Mouse (Mus musculus) adrenal gland (tissue): ENCODE data around the gene Gbgt1.
"Not testable (repeated sequence)": the region's sequence is repeated elsewhere in the genome, so short reads cannot be mapped to it uniquely, and the experiment has no call there.

Source experiments
- intact Hi-C: fragments of 180-260 bp; cut with DNase I; formaldehyde crosslinking; loops from one replicate; pipeline ENCODE4 v1.15.1; 2025
- long read RNA-seq, 2 experiments: library from polyadenylated mRNA; unstranded; transcript quantifications; one replicate each; pipeline ENCODE4 v2.0.0; 2020; ENCODE audit warnings: borderline replicate concordance in 1 of 2; ENCODE audit not compliant: insufficient replicate concordance in 1 of 2

Gbgt1 gene
- long read RNA-seq, experiment 1: 0 reads
- long read RNA-seq, experiment 2, partial matches to known transcripts: 0 of 1 reads
- long read RNA-seq, experiment 2, other reads (novel, unspliced or antisense): 0 of 1 reads

DNA sequence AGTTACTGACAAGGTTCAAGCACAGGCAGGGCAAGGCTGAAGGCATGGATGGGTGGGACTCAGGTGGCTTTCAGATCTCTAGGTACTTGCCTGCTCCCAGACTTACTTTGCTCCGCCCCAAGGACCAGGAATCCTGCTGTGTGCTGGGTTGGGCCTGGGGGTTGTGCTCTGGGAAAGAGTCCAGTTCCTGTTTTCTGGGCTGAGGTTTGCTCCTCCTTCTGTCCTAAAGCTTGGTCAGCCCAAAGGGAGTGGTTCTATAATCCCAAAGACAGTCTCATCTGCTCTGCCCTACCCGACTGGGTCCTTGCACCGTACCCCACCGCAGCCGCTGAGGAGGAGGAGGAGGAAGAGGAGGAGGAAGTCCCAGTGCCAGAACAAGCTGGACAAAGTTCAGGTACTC is at the start of gene Gbgt1:
Gene Gbgt1, plus strand, starts transcription at position 221 of the 400 bp plus-strand sequence.
- intact Hi-C loops: no loop called here

DNA sequence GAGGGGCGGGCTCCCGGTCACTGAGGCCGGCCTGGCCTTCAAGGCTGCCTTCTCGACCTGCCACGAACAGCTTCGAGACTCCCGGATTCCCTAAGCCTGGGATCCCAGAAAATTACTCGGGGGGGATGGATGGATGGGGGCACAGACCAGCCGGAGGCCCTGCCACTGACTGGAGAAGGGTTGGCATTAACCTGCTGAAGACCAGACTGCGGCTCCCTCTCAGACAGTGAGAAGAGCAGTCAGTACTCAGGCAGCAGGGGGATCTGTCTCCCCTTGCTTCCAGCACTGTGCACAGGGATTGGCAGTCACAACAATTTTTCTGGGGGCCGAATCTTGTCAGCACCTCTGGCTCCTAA is 49.4 kb upstream of the Gbgt1 start:
- intact Hi-C loops: no loop called here

DNA sequence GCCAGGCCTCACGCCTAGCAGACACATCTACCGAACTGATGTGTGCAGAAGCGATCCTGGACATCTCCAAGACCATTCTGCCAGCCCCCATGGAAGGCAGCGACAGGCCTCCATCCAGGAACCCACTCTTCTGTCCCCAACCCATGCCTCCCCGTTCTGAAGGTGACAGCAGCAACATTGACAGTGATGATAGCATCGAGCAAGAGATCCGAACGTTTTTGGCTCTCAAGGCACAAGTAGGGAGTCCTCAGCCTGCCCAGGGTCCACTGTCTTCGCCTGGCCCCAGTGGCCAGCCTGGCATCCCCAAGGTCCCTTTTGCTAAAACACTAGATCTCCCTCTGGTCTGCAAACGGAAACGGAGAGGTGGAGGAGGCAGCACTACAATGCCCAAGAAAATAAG is 45.0 kb upstream of the Gbgt1 start:
- intact Hi-C loops: no loop called here

DNA sequence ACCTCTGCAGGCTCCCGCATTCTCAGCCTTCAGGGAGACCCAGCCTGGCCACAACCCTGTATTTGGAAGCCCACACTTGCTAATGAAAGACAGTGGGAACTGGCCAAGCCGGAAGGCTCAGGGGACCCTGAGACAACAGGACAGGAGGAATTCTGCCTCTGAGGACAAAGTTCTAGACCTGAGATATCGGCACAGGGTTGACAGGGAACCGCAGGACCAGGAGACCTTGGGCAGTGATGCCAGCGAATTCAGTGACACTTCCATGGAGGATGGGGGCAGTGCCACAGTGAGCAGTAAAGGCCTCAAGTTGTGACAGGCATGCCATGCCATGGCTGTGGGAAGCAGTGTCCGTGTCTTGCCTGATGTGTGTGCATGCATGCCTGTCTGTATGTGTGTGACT is 43.2 kb upstream of the Gbgt1 start:
- intact Hi-C loops: no loop called here

DNA sequence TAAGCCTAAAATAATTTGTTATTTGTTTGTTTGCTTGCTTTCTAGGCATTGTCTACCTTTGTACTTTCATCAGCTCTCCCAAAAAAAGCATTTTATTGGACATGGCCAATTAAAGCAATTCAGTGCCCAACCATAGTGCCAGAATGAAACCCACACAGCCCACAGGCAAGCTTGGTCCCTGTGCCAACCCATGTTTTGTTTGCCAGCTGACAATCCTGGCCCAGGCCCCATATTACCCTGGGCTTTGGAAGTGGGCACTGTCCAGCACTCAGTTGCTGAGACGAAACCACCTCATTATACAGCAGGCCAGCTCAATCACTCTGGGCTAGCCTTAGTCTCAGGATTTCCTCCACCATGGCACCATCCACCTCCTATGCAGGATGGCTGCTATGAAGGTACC is 40.1 kb upstream of the Gbgt1 start:
- intact Hi-C loops: no loop called here

DNA sequence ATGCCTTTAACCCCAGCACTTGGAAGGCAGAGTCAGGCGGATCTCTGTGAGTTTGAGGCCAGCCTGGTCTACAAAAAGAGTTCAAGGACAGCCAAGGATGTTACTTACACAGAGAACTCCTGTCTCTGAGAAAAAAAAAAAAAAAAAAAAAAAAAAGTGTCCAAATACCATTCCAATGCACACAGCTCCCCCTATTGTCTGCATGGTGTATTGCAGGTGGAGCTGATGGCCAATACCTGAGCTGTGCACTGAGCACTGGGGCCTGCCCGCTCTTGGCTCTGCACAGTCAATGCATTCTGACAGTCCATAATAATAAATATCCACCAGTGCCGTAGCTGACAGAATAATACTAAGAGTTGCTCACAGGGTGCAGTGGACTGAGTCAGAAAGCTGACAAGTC is 32.8 kb upstream of the Gbgt1 start:
- intact Hi-C loops: no loop called here

DNA sequence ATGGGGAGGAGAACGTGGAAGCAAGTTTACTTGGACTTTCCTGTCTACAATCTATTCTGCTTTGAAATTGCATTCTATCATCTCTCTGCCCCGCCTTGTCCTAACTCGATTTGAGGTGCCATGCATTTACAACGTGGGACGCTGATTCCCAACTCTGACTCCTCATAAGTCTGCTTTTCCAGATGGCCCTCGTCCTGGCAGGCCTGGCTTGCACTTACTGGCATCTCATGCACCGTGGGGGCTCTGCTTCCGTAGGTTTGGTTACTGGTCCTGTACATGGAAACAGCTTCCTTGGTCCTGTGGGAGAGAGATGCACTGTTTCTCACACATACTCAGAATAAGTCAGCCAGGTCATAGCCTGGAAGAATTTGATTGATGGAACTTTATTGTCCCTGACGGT is 31.8 kb upstream of the Gbgt1 start:
- intact Hi-C loops: no loop called here

DNA sequence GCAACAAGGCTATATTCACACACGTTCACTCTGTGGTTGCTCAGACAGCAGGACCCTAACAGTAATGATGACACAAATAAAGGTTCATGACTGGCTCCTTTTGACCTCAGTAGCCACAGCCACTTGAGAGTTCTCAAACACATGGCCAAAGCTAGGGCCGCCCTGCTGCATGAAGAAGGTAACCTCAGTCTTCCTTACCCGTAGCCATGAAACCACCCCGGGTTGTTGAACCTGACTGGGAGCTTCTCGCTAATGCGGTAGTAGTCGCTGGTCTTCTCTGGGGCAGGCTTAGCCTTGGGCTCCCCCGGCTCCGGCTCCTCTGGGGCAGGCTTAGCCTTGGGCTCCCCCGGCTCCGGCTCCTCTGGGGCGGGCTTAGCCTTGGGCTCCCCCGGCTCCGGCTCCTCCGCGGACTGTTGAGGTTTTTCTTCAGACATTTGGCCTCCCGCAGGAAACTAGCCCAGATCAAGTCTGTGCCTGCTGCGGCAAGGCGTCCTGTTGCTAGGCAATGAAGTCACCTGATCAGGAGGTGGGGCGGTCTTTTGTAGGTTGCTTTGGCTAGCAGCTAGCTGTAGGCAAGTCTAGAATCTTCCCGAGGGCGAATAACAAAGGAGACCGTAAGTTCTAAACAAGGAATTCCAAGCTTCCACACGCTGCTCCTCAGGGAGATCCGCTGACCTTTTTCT is 30.7 kb upstream of the Gbgt1 start, which contains the start of gene 1700007K13Rik:
Gene 1700007K13Rik, minus strand, starts transcription at position 497 of the 683 bp plus-strand sequence.
- intact Hi-C loops: no loop called here

DNA sequence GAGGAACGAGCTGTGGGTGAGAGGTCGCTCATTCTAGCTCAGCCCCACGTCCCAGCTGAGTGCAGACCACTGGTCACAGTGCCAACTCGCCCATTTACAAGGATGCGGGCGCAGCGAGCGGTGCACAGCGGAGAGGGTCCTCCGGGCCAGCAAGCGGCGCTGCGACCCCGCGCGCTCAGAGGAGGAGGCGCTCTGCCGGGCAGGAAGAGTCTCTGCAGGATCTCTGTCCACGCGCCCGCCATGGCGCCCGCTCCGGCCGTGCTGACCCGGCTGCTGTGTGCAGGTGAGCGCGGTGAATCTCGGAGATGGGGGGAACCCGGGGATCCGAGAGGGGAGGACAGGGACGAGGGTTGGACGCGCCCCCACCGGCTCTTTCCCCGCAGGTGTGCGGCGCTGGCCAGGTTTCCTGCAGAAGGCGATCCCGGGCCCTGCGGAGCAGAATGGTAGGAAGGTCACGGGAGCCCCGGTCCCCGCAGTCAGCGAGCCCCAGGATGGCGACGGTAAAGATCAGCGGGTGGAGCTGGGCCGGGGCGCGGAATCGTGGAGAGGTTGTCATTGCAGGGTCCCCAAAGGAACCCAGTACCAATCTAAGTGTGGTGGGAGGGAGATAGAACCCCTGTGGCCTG is 28.7 kb upstream of the Gbgt1 start, which contains the start of gene Mrps2:
Gene Mrps2, plus strand, starts transcription at position 207 of the 626 bp plus-strand sequence.
- intact Hi-C loops: no loop called here

DNA sequence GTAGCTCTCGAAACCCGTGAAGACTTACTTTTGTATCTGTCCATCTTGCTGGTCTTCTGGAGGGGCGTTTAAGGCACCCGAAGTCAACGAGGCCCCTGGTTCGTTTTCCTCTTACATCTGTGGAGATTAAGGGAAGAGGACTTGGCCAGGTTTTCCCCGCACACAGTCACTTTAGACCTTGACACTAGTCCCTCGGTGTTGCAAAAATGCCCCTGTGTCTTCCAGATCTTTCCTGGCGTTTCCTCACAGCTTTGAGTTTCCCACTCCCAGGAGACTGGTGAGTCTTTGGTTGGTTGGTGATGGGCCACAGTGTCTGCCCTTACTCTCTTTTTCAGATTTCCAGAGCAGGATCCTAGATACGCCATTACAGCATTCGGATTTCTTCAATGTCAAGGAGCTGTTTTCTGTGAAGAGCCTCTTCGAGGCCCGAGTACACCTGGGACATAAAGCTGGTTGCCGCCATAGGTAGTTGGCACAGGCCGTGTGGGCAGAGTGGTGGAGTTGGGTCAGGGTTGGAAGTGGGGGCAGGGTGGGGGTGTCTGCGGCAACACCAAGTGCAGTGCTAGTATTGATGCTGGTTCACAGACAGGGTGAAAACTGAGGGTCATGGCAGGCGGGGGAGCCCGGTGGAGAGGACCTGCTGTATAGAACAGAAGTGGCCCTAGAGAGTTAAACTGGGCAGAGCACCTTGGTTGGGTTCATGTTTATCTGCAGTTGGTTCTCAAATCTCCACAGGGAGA is 28.0 kb upstream of the Gbgt1 start:
- intact Hi-C loops: no loop called here

DNA sequence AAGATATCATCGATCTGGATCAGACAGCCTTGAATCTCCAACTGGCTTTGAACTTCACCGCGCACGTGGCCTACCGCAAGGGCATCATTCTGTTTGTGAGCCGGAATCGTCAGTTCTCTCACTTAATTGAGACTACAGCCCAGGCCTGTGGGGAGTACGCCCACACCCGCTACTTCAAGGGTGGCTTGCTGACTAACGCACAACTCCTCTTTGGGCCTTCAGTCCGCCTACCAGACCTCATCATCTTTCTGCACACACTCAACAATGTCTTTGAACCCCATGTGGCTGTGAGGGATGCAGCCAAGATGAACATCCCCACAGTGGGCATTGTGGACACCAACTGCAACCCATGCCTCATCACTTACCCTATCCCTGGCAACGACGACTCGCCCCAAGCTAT is 27.2 kb upstream of the Gbgt1 start:
- intact Hi-C loops: no loop called here

DNA sequence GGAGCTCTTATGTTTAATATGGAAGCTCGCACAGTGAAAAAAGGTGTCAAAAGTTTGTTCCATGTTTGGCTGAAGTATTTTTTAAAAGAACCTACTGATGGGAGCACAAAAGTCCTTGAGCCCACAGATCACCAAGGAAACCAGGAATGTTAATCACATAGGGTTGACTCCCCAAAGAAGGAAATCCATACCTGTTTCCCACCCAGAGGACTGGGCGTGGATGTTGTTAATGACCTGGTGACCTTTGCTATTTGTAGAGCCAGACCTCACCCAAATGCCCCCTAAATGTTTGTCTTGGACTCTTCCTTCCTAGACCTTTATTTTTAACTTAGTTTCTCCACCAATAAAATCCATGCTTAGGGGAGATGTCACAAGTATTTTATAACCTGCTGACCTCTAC is 26.1 kb upstream of the Gbgt1 start:
- intact Hi-C loops: no loop called here

DNA sequence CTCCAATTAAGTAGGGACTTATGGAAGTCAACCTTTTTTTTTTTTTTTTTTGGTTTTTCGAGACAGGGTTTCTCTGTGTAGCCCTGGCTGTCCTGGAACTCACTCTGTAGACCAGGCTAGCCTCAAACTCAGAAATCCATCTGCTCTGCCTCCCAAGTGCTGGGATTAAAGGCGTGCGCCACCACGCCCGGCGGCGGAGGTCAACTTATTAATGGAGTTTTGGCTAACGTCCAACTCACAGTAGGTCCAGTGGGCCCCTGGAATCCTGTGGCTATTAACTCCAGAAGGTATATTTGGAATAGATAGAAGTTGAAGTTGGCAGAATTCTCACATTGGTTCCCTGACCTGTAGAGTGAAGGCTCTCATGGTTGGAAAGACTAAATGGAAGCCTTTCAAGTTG is 24.7 kb upstream of the Gbgt1 start:
- intact Hi-C loops: not testable (repeated sequence)

DNA sequence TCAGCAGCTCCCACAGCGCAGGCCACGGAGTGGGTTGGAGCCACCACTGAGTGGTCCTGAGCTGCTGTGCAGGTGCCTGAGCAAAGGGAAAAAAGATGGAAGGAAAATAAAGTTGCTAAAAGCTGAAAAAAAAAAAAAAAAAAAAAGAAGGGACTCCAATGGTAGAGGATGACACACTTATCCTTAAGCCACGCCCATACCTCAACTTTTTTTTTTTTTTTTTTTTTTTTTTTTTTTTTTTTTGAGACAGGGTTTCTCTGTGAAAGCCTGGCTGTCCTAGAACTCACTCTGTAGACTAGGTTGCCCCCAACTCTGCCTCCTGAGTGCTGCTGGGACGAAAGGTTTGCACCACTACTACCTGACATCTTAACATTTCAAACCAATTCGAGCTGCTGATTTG is 18.7 kb upstream of the Gbgt1 start:
- intact Hi-C loops: not testable (repeated sequence)

DNA sequence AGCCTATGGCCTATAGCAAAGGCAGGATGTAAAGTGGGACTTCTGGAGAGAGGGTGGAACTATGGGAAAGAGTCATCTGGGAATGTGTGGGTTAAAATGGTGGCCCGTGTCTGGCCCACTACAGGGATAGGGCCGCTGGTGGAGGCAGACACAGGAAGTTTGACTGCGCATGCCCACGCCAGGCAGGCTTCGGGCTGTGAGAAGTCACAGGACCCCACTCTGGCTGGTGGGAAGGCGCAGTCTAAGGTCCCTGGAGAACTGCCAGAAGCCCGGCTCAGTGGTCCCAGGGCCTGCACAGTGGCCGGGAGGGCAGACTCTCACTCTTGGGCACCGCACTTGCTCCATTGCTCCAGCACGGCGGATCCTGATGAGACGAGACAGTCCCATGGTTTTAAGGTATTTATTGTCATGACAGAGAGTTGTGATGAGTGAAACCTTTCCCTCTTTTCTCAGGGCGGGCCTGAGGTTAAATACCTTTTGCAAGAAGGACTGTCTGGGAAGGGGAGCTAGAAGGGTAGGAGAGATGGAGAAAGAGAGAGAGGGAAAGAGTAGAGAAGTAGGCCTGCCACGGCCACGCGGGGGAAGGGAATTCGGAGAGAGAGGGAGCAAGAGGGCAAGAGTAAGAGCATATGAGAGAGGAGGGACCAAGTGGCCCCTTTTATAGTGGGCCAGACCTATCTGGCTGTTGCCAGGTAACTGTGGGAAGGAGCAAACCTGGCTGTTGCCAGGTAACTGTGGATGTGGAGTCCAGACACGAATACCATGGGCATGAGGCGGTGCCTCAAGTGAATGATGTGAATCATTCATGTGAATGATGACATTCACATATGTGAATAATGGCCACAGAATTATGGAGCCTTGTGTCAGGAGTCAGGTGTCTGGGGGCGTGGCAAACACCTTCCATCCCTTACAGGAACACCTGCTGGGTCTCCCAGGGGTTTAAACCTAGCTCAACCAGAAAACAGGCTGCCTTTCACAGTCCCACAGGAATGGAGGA is 17.2 kb upstream of the Gbgt1 start:
- intact Hi-C loops: no loop called here

DNA sequence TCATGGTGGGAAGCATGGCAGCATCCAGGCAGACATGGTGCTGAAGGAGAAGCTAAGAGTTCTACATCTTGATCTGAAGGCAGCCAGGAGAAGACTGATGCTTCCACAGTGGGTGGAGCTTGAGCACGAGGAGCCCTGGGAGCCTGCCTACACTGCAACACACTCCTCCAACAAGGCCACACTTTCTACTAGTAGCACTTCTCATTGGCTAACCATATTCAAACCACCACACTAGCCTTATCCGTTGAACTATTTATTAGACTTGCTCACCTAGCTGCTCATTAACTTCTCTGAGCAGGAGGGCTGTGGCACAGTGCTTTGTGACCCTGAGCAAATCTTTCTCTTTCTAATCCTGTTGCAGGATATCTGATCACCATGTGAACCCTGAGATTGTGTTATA is 12.8 kb upstream of the Gbgt1 start:
- intact Hi-C loops: no loop called here

DNA sequence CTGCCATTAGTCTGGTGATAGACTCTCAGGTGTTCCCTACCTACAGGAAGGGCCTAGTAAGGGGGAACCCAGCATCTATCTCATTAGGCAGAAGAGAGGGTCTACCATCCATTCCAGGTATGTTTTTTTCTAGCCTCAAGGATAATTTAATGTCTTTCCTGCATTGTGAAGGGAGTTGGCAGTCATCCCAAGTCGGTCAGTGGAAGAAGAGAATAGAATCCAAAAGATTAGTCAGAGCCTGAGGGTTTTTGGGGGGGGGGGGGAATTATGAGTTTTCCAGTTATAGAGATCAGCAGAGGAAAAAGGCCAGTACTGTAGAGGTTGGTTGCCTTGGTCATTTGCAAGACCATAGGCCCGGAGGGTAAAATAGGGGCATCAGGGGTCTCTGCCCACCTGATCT is 2.2 kb upstream of the Gbgt1 start:
- intact Hi-C loops: no loop called here

DNA sequence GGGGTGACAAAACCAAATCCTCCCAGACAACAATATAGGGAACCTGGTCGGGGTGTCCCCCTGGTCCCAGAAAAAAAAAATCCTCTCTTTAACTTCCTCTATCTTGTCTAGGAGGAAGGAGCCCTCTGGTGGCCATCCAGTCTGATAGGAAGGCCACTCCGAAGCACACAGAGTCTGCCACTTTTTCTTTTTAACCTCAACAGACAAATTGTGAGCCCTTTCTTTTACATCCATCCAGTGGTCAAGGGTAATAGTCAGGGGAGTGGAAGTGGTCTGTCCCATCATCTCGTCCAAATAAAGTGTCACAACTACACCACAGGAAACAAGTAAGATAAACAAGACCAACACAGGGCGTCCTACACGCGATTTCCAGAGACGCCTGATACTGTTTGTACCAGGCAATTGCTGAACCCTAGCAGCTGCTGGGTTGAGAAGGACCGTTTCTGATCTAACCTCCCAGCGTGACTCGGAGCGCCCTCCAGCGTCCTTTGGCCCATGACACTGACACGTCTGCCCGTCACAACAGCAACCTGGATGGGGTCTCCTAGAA is 1.4 kb upstream of the Gbgt1 start:
- intact Hi-C loops: no loop called here

DNA sequence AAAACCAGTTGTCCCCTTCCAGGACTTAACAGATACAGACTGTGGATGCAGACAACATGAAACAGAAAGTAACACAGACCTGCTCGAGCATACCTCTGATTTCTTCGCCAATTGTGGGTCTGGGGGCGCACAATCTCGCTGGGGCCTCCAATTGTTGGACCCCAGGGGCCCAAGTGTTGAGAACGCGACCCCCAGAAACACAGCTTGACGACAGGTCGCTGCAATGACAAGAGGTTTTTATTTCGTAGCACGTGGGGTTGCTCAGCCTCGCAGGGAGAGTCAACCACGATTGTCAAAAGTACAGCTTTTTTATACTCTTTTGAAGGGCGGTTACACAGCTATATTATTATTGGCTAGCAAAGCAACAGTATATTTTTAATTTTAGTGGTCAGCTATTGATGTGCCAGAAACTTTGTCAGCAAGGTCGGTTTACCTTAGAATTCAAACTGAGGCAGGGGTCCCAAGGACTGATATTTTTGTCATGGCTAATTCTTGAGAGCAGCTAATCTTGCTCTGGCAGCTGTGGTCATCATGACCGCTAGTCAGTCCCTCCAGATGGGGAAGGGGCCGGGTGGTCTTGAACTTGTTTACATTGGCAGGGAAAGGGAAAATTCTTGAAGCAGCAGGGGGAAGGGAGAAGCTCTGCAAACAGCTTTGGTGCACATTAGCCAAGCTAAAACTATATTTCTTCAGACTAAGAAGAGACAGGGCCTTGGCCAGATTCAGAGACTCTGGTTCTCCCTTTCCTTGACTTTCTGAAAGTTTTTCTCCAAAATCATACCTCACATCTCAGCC is 693 bp upstream of the Gbgt1 start:
- intact Hi-C loops: no loop called here

DNA sequence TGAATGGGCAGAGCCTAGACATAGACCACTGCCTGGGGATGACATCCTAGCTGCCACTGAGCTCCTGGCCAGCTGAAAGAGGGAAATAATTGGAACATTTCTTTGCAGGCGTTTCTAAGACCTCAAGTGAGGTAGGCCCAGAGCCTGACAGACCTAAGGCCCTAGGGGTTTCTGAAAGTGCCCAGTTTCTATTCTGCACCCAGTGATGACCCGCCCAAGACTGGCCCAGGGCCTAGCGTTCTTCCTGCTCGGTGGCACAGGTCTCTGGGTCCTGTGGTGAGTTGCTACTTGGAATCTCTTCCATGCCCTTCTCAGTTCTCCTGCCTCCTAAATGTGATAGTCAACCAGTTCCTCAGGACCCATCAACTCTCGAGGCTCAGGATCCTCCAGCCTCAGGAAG is 870 bp downstream of the Gbgt1 start:
- intact Hi-C loops: no loop called here
